Mouse (Mus musculus): Measurements from ENCODE around the gene Npas4. TPM values are rescaled to one million over a fixed set of nuclear protein-coding genes. Genes with fewer than 3 reads are reported as not detected.

Npas4 gene
- polyA plus RNA-seq, 1 experiment from 2014 or later, result not detected

Other genes starting within 250 kb of the Npas4 start
- gene Rbm4b, start 233.8 kb downstream of the Npas4 start, polyA plus RNA-seq (2016; fragmentation: Nextera tagmentation; extraction: Ambion mirVana), result 108 and 124 TPM in 2 replicates
- 104 and 106 TPM in 2 replicates for gene Rbm4, start 196.4 kb downstream of the Npas4 start, polyA plus RNA-seq (2016; fragmentation: Nextera tagmentation; extraction: Ambion mirVana)
- gene Gm21992, start 178.7 kb downstream of the Npas4 start, polyA plus RNA-seq (2016; fragmentation: Nextera tagmentation; extraction: Ambion mirVana), result 26.7 and 30.0 TPM in 2 replicates
- gene Rbm14, start 178.7 kb downstream of the Npas4 start, polyA plus RNA-seq (2016; fragmentation: Nextera tagmentation; extraction: Ambion mirVana), result 126 and 130 TPM in 2 replicates
- 46.9 and 49.6 TPM in 2 replicates for gene Ccs, start 151.0 kb downstream of the Npas4 start, polyA plus RNA-seq (2016; fragmentation: Nextera tagmentation; extraction: Ambion mirVana)
- 0.11 and 0.33 TPM in 2 replicates for gene Ccdc87, start 150.9 kb downstream of the Npas4 start, polyA plus RNA-seq (2016; fragmentation: Nextera tagmentation; extraction: Ambion mirVana)
- 38.8 and 52.5 TPM in 2 replicates for gene Ctsf, start 135.2 kb downstream of the Npas4 start, polyA plus RNA-seq (2016; fragmentation: Nextera tagmentation; extraction: Ambion mirVana)
- gene Actn3, start 112.4 kb downstream of the Npas4 start, polyA plus RNA-seq (2016; fragmentation: Nextera tagmentation; extraction: Ambion mirVana), result 3.8 and 12.1 TPM in 2 replicates
- gene Zdhhc24, start 111.6 kb downstream of the Npas4 start, polyA plus RNA-seq (2016; fragmentation: Nextera tagmentation; extraction: Ambion mirVana), result 17.6 and 19.5 TPM in 2 replicates
- gene Bbs1, start 83.7 kb downstream of the Npas4 start, polyA plus RNA-seq (2016; fragmentation: Nextera tagmentation; extraction: Ambion mirVana), result 7.9 and 8.3 TPM in 2 replicates
- gene Dpp3, start 62.0 kb downstream of the Npas4 start, polyA plus RNA-seq (2016; fragmentation: Nextera tagmentation; extraction: Ambion mirVana), result 204 and 218 TPM in 2 replicates
- gene Peli3, start 47.2 kb downstream of the Npas4 start, polyA plus RNA-seq (2016; fragmentation: Nextera tagmentation; extraction: Ambion mirVana), result 2.1 and 3.7 TPM in 2 replicates
- gene Mrpl11, start 28.2 kb downstream of the Npas4 start, polyA plus RNA-seq (2016; fragmentation: Nextera tagmentation; extraction: Ambion mirVana), result 157 and 163 TPM in 2 replicates
- 5.5 and 8.4 TPM in 2 replicates for gene Slc29a2, start 33.5 kb upstream of the Npas4 start, polyA plus RNA-seq (2016; fragmentation: Nextera tagmentation; extraction: Ambion mirVana)
- 38.8 and 41.6 TPM in 2 replicates for gene B4gat1, start 48.5 kb upstream of the Npas4 start, polyA plus RNA-seq (2016; fragmentation: Nextera tagmentation; extraction: Ambion mirVana)
- 2.4 and 3.2 TPM in 2 replicates for gene AC124502.3, start 48.6 kb upstream of the Npas4 start, polyA plus RNA-seq (2016; fragmentation: Nextera tagmentation; extraction: Ambion mirVana)
- 86.8 and 91.8 TPM in 2 replicates for gene Brms1, start 51.0 kb upstream of the Npas4 start, polyA plus RNA-seq (2016; fragmentation: Nextera tagmentation; extraction: Ambion mirVana)
- gene Rin1, start 60.2 kb upstream of the Npas4 start, polyA plus RNA-seq (2016; fragmentation: Nextera tagmentation; extraction: Ambion mirVana), result 2.3 and 3.0 TPM in 2 replicates
- 26.9 and 39.1 TPM in 2 replicates for gene Cd248, start 77.8 kb upstream of the Npas4 start, polyA plus RNA-seq (2016; fragmentation: Nextera tagmentation; extraction: Ambion mirVana)
- 1.5 and 1.8 TPM in 2 replicates for gene Tmem151a, start 95.2 kb upstream of the Npas4 start, polyA plus RNA-seq (2016; fragmentation: Nextera tagmentation; extraction: Ambion mirVana)
- 87.1 and 92.0 TPM in 2 replicates for gene Yif1a, start 98.2 kb upstream of the Npas4 start, polyA plus RNA-seq (2016; fragmentation: Nextera tagmentation; extraction: Ambion mirVana)
- 42.1 and 115 TPM in 2 replicates for gene Cnih2, start 108.2 kb upstream of the Npas4 start, polyA plus RNA-seq (2016; fragmentation: Nextera tagmentation; extraction: Ambion mirVana)
- gene Rab1b, start 116.8 kb upstream of the Npas4 start, polyA plus RNA-seq (2016; fragmentation: Nextera tagmentation; extraction: Ambion mirVana), result 270 and 303 TPM in 2 replicates
- 35.5 and 45.8 TPM in 2 replicates for gene Klc2, start 128.2 kb upstream of the Npas4 start, polyA plus RNA-seq (2016; fragmentation: Nextera tagmentation; extraction: Ambion mirVana)